Mouse (Mus musculus) kidney, embryonic 16.5 days (tissue): ENCODE results near the gene Gm45837. TPM values are rescaled to one million over a fixed set of nuclear protein-coding genes. Genes with fewer than 3 reads are reported as not detected.
A peak's percentile ranks its signal among the peaks of the same experiment; 100 is the strongest.

Experiments used
- ATAC-seq: fragments of 200-750 bp; cut with Nextera tagmentation; 2 replicates; pipeline ENCODE4 v1.8.0; 2017; ENCODE audit warnings: moderate TSS enrichment; ENCODE audit not compliant: low FRiP score, low TSS enrichment
- H3K27ac ChIP-seq: fragments of 300-500 bp; sonication (generic); 2 replicates; pipeline ENCODE4 v1.5.1; 2014; ENCODE audit warnings: low read length
- H3K27me3 ChIP-seq: fragments of 300-500 bp; sonication (generic); 2 replicates; pipeline ENCODE4 v1.6.1; 2014; ENCODE audit warnings: low read length, control low read depth, mixed read lengths; ENCODE audit not compliant: insufficient read depth
- H3K36me3 ChIP-seq: fragments of 300-500 bp; sonication (generic); 2 replicates; pipeline ENCODE4 v1.6.1; 2014; ENCODE audit warnings: low read length, control low read depth, mixed read lengths; ENCODE audit not compliant: insufficient read depth
- H3K4me1 ChIP-seq: fragments of 300-500 bp; sonication (generic); 2 replicates; pipeline ENCODE4 v1.6.1; 2014; ENCODE audit warnings: low read length, control low read depth, mixed read lengths; ENCODE audit not compliant: insufficient read depth
- H3K4me2 ChIP-seq: fragments of 300-500 bp; sonication (generic); replicated peaks from 2 replicates; pipeline ENCODE4 v1.6.1; 2014; ENCODE audit warnings: low read depth, low read length
- H3K4me3 ChIP-seq: fragments of 300-500 bp; sonication (generic); 2 replicates; pipeline ENCODE4 v1.5.1; 2014; ENCODE audit warnings: mild to moderate bottlenecking, low read length
- H3K9ac ChIP-seq: fragments of 300-500 bp; sonication (generic); replicated peaks from 2 replicates; pipeline ENCODE4 v1.6.1; 2014; ENCODE audit warnings: low read length
- H3K9me3 ChIP-seq: fragments of 300-500 bp; sonication (generic); 2 replicates; pipeline ENCODE4 v1.6.1; 2016; ENCODE audit warnings: low read length, control low read depth
- WGBS: fragments of 180-500 bp; shearing (Covaris S2); extraction: QIAGEN DNeasy Blood & Tissue Kit; methylation state at CpG from one replicate; pipeline ENCODE4 v1.1.7; 2014; 5-methylcytosine and 5-hydroxymethylcytosine counted together
- polyA plus RNA-seq: library from polyadenylated mRNA; unstranded; fragments of >200 nt; fragmentation: Nextera tagmentation; extraction: Ambion mirVana; gene quantifications from 2 replicates; pipeline ENCODE4 v1.2.1, GENCODE M21; 2015

The Gm45837 gene
- polyA plus RNA-seq, 1 experiment from 2014 or later = not detected

GRCm38 (mm10) chr7:101450422-101451401 lies 40.0 kb downstream of the Gm45837 start:
- WGBS = under 1% methylated on average over 57 of the region's 68 CpGs

GRCm38 (mm10) chr7:101452669-101453068 lies 42.0 kb downstream of the Gm45837 start:
- H3K4me1 ChIP-seq = 0 out of 2 replicates have a peak, but pooled peaks cover 7% of the 10 kb centered on the region
- ATAC-seq = no peak
- H3K9me3 ChIP-seq = no peaks in the 10 kb centered on the region
- H3K27ac ChIP-seq = no peak overlapping the region
- H3K4me3 ChIP-seq = peak overlapping the region; percentile 59
- peak overlapping the region; percentile 99 for H3K4me2 ChIP-seq
- H3K27me3 ChIP-seq = peaks cover 9% of the 10 kb centered on the region
- peak overlapping the region; percentile 55; the same call in 1 of the 2 replicates for H3K9ac ChIP-seq
- WGBS = 84% methylated on average over 3 of the region's 3 CpGs
- no peaks in the 10 kb centered on the region for H3K36me3 ChIP-seq

More at GRCm38 (mm10) chr7:101450422-101451401, 40.0 kb downstream of the Gm45837 start:
- peak; percentile 85 for ATAC-seq
- peak overlapping the region; percentile 59 for H3K4me3 ChIP-seq
- peaks cover 9% of the 10 kb centered on the region for H3K27me3 ChIP-seq
- no peak overlapping the region for H3K27ac ChIP-seq
- H3K9me3 ChIP-seq = no peaks in the 10 kb centered on the region
- H3K4me2 ChIP-seq = peak overlapping the region; percentile 99
- 0 out of 2 replicates have a peak, but pooled peaks cover 4% of the 10 kb centered on the region for H3K4me1 ChIP-seq
- H3K9ac ChIP-seq = peak overlapping the region; percentile 56; the same call in 1 of the 2 replicates
- H3K36me3 ChIP-seq = no peaks in the 10 kb centered on the region

GRCm38 (mm10) chr7:101453296-101453695 lies 42.6 kb downstream of the Gm45837 start:
- 77% methylated on average over 3 of the region's 3 CpGs for WGBS
- Histone ChIP-seq H3K9ac (no peak overlapping the region), H3K4me1 (0 out of 2 replicates have a peak, but pooled peaks cover 9% of the 10 kb centered on the region), H3K27me3 (peaks cover 9% of the 10 kb centered on the region), H3K4me3 (peak overlapping the region; percentile 59), H3K4me2 (peak overlapping the region; percentile 99), H3K9me3 (no peaks in the 10 kb centered on the region), H3K36me3 (no peaks in the 10 kb centered on the region), H3K27ac (no peak overlapping the region; the same call in 1 of the 2 replicates)
- no peak for ATAC-seq

- no peak overlapping the region for H3K9ac ChIP-seq
- H3K4me1 ChIP-seq = peaks cover 13% of the 10 kb centered on the region; the same call in 1 of the 2 replicates
- ATAC-seq = no peak
- H3K27ac ChIP-seq = no peak overlapping the region
- H3K4me3 ChIP-seq = no peak overlapping the region
- H3K36me3 ChIP-seq = no peaks in the 10 kb centered on the region
- no peaks in the 10 kb centered on the region for H3K9me3 ChIP-seq
- WGBS = 47% methylated on average over 8 of the region's 8 CpGs
- H3K4me2 ChIP-seq = peak overlapping the region; percentile 22; the same call in 1 of the 2 replicates
- H3K27me3 ChIP-seq = peaks cover 9% of the 10 kb centered on the region
Measured at GRCm38 (mm10) chr7:101453725-101454124, 43.0 kb downstream of the Gm45837 start.

- H3K9me3 ChIP-seq = no peaks in the 10 kb centered on the region
- no peak overlapping the region for H3K4me3 ChIP-seq
- no peak for ATAC-seq
- H3K4me2 ChIP-seq = peak overlapping the region; percentile 22; the same call in 1 of the 2 replicates
- no peak overlapping the region for H3K27ac ChIP-seq
- no peak overlapping the region for H3K9ac ChIP-seq
- no peaks in the 10 kb centered on the region for H3K36me3 ChIP-seq
- WGBS = 85% methylated on average over 9 of the region's 9 CpGs
- peaks cover 16% of the 10 kb centered on the region; the same call in 1 of the 2 replicates for H3K4me1 ChIP-seq
- peaks cover 9% of the 10 kb centered on the region for H3K27me3 ChIP-seq
Measured at GRCm38 (mm10) chr7:101454479-101454878, 43.8 kb downstream of the Gm45837 start.

- peaks cover 9% of the 10 kb centered on the region for H3K27me3 ChIP-seq
- peaks cover 20% of the 10 kb centered on the region for H3K4me1 ChIP-seq
- H3K4me2 ChIP-seq = no peak overlapping the region
- H3K27ac ChIP-seq = no peak overlapping the region
- H3K9me3 ChIP-seq = no peaks in the 10 kb centered on the region
- H3K9ac ChIP-seq = no peak overlapping the region
- H3K4me3 ChIP-seq = no peak overlapping the region
- no peaks in the 10 kb centered on the region for H3K36me3 ChIP-seq
- 68% methylated on average over 6 of the region's 6 CpGs for WGBS
- ATAC-seq = no peak
Measured at GRCm38 (mm10) chr7:101455141-101455540, 44.5 kb downstream of the Gm45837 start.

- Histone ChIP-seq H3K9me3 (no peaks in the 10 kb centered on the region), H3K9ac (no peak overlapping the region), H3K4me3 (no peak overlapping the region), H3K4me1 (peaks cover 18% of the 10 kb centered on the region), H3K27ac (0 out of 2 replicates have a peak overlapping the region, but pooled peaks have one; percentile 20), H3K36me3 (no peaks in the 10 kb centered on the region), H3K4me2 (0 out of 2 replicates have a peak overlapping the region, but pooled peaks have one; percentile 2), H3K27me3 (peaks cover 9% of the 10 kb centered on the region)
- WGBS = 68% methylated on average over 4 of the region's 4 CpGs
- ATAC-seq = no peak
Measured at GRCm38 (mm10) chr7:101456318-101456717, 45.6 kb downstream of the Gm45837 start.

- Histone ChIP-seq H3K36me3 (no peaks in the 10 kb centered on the region), H3K9me3 (no peaks in the 10 kb centered on the region), H3K4me1 (peaks cover 18% of the 10 kb centered on the region), H3K9ac (no peak overlapping the region), H3K27ac (0 out of 2 replicates have a peak overlapping the region, but pooled peaks have one; percentile 20), H3K27me3 (peaks cover 7% of the 10 kb centered on the region), H3K4me2 (no peak overlapping the region; the same call in 1 of the 2 replicates), H3K4me3 (no peak overlapping the region)
- 40% methylated on average over 5 of the region's 5 CpGs for WGBS
- no peak for ATAC-seq
Measured at GRCm38 (mm10) chr7:101456789-101457188, 46.1 kb downstream of the Gm45837 start.

GRCm38 (mm10) chr7:101457283-101457682 lies 46.6 kb downstream of the Gm45837 start:
- H3K4me2 ChIP-seq = no peak overlapping the region; the same call in 1 of the 2 replicates
- no peak overlapping the region for H3K9ac ChIP-seq
- 0 out of 2 replicates have a peak overlapping the region, but pooled peaks have one; percentile 30 for H3K27ac ChIP-seq
- no peaks in the 10 kb centered on the region for H3K9me3 ChIP-seq
- WGBS = 70% methylated on average over 5 of the region's 5 CpGs
- H3K4me1 ChIP-seq = peaks cover 21% of the 10 kb centered on the region
- no peaks in the 10 kb centered on the region for H3K36me3 ChIP-seq
- ATAC-seq = no peak
- H3K4me3 ChIP-seq = no peak overlapping the region
- peaks cover 2% of the 10 kb centered on the region for H3K27me3 ChIP-seq
